Comparison of ENCODE assay signal across 9 mouse cellular contexts in the genomic region with DNA sequence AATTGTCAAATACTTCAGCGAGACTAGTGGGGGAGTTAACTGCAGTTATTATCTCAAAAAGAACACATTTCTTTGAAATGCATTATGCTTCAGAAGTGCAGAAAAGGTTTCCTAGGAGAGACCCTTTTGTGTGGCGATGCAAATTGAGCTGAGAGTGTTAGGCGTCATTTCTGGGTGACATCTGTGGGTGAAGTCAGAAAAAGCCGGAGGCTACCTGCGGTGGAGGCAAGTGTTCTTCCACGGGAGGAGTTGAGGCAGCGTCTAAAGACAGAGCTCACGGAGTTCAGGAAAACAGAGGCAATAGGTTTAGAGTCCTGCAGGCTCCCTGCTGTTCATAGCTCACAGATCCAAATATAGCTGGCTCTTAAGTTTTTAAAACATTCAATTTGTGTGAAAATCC. TPM values are rescaled to one million over a fixed set of nuclear protein-coding genes. Genes with fewer than 3 reads are reported as not detected.
A peak's percentile ranks its signal among the peaks of the same experiment; 100 is the strongest.
DNase-seq lines count a peak whose midpoint lies in the region; ATAC-seq lines count a peak whose summit lies in the region.
"Had no signal": no experiment of that assay in that cellular context is flagged by ENCODE, and none has a peak within 500 bp of the region (broad histone marks: within the 10 kb centered on the region; RNA-seq: fewer than 3 reads in every experiment).

No protein-coding gene starts in this region.

- no peak overlapping the region for H3K4me3 ChIP-seq in forebrain, embryonic 13.5 days
- peak overlapping the region; percentile 9 for H3K4me3 ChIP-seq in midbrain, embryonic 14.5 days (replicated peaks; ENCODE audit: low read depth, low read length)

- peaks cover 9% of the 10 kb centered on the region for H3K4me1 ChIP-seq in forebrain, embryonic 13.5 days
- H3K4me1 ChIP-seq in midbrain, embryonic 14.5 days (ENCODE audit: control insufficient read depth, insufficient read depth, low read length), result peaks cover 20% of the 10 kb centered on the region

- H3K27me3 ChIP-seq in forebrain, embryonic 13.5 days, result no peaks in the 10 kb centered on the region
- H3K27me3 ChIP-seq in midbrain, embryonic 14.5 days (ENCODE audit: control insufficient read depth, insufficient read depth, low read length), result peaks cover 12% of the 10 kb centered on the region; the same call in 1 of the 2 replicates

- H3K9ac ChIP-seq in forebrain, embryonic 13.5 days, result no peak overlapping the region; the same call in 1 of the 2 replicates
- H3K9ac ChIP-seq in midbrain, embryonic 14.5 days (replicated peaks; ENCODE audit: low read length), result no peak overlapping the region
- H3K9ac ChIP-seq: liver, embryonic 14.5 days had no signal

- no peaks in the 10 kb centered on the region for H3K9me3 ChIP-seq in forebrain, embryonic 13.5 days (replicated peaks)
- H3K9me3 ChIP-seq in midbrain, embryonic 14.5 days (ENCODE audit: control insufficient read depth, low read length), result no peaks in the 10 kb centered on the region

- no peaks in the 10 kb centered on the region for H3K36me3 ChIP-seq in forebrain, embryonic 13.5 days (ENCODE audit: poor library complexity, severe bottlenecking)
- no peaks in the 10 kb centered on the region for H3K36me3 ChIP-seq in midbrain, embryonic 14.5 days (ENCODE audit: control insufficient read depth, insufficient read depth, low read length)

- no peak for ATAC-seq in forebrain, embryonic 13.5 days
- no peak for ATAC-seq in midbrain, embryonic 14.5 days (ENCODE audit: low FRiP score, low TSS enrichment)

- 11% methylated on average over 8 of the region's 8 CpGs for WGBS in forebrain, embryonic 13.5 days
- 3% methylated on average over 8 of the region's 8 CpGs for WGBS in midbrain, embryonic 14.5 days

- H3K4me2 ChIP-seq in forebrain, embryonic 13.5 days, result peak overlapping the region; percentile 39
- H3K4me2 ChIP-seq in midbrain, embryonic 14.5 days (ENCODE audit: low read length), result peak overlapping the region; percentile 51

- peak; percentile 10 for DNase-seq in embryo, embryonic 10.5 days (ENCODE audit: low spot score)
- DNase-seq in embryo, embryonic 10 days (ENCODE audit: low spot score), result no peak
- peak; percentile 6 for DNase-seq in kidney, adult 9 months
- DNase-seq in kidney, adult 18-20 months, result no peak
- peak; percentile 71 for DNase-seq in midbrain, embryonic 14.5 days
- no peak for DNase-seq in natural killer cell, adult 2 months (ENCODE audit: low spot score in 2 of 2)
- no peak for DNase-seq in cerebellum, adult 18-20 months

- H3K27ac ChIP-seq in forebrain, embryonic 13.5 days, result no peak overlapping the region
- no peak overlapping the region for H3K27ac ChIP-seq in midbrain, embryonic 14.5 days (replicated peaks; ENCODE audit: low read depth, low read length)
- H3K27ac ChIP-seq: liver, embryonic 14.5 days had no signal

RNA-seq across cellular contexts. Expression of a gene that starts 44.1 kb away (rescaled TPM):
- 1.2 and 1.4 TPM in 2 replicates for polyA plus RNA-seq in forebrain, embryonic 13.5 days (2015; fragmentation: Nextera tagmentation; extraction: Ambion mirVana)
- polyA plus RNA-seq in midbrain, embryonic 14.5 days (2014; fragmentation: Nextera tagmentation; extraction: Ambion mirVana), result 2.9 and 3.1 TPM in 2 replicates

Comparison
In these comparisons a context has a peak if more than half of its experiments do, and no peak if none do; other contexts are left out.
1. DNase-seq: peak in embryo, embryonic 10.5 days (single experiment), kidney, adult 9 months (single experiment) and midbrain, embryonic 14.5 days (single experiment); none in embryo, embryonic 10 days (single experiment), kidney, adult 18-20 months (single experiment), natural killer cell, adult 2 months (0 of 2) and cerebellum, adult 18-20 months (0 of 2).